Mouse (Mus musculus) midbrain, embryonic 12.5 days (tissue): ENCODE measurements around the gene Olfr796. TPM values are rescaled to one million over a fixed set of nuclear protein-coding genes. Genes with fewer than 3 reads are reported as not detected.
A peak's percentile ranks its signal among the peaks of the same experiment; 100 is the strongest.

Experiments used
- ATAC-seq: fragments of 200-750 bp; cut with Nextera tagmentation; 2 replicates; pipeline ENCODE4 v1.8.0; 2017; ENCODE audit warnings: low read depth, moderate TSS enrichment, moderate library complexity; ENCODE audit not compliant: low FRiP score
- H3K27ac ChIP-seq: fragments of 300-500 bp; sonication (generic); replicated peaks from 2 replicates; pipeline ENCODE4 v1.5.1; 2016; ENCODE audit warnings: mild to moderate bottlenecking
- H3K27me3 ChIP-seq: fragments of 300-500 bp; sonication (generic); 2 replicates; pipeline ENCODE4 v1.6.1; 2016; ENCODE audit warnings: mild to moderate bottlenecking
- H3K36me3 ChIP-seq: fragments of 300-500 bp; sonication (generic); 2 replicates; pipeline ENCODE4 v1.6.1; 2016
- H3K4me1 ChIP-seq: fragments of 300-500 bp; sonication (generic); 2 replicates; pipeline ENCODE4 v1.6.1; 2016
- H3K4me2 ChIP-seq: fragments of 300-500 bp; sonication (generic); replicated peaks from 2 replicates; pipeline ENCODE4 v1.6.1; 2016; ENCODE audit warnings: mild to moderate bottlenecking, moderate library complexity
- H3K4me3 ChIP-seq: fragments of 300-500 bp; sonication (generic); 2 replicates; pipeline ENCODE4 v1.5.1; 2016; ENCODE audit warnings: mild to moderate bottlenecking
- H3K9ac ChIP-seq: fragments of 300-500 bp; sonication (generic); replicated peaks from 2 replicates; pipeline ENCODE4 v1.6.1; 2016; ENCODE audit warnings: mild to moderate bottlenecking, moderate library complexity
- H3K9me3 ChIP-seq: fragments of 300-500 bp; sonication (generic); 2 replicates; pipeline ENCODE4 v1.6.1; 2016; ENCODE audit warnings: mild to moderate bottlenecking
- WGBS: fragments of 180-500 bp; shearing (Covaris S2); methylation state at CpG from one replicate; pipeline ENCODE4 v1.1.7; 2016; 5-methylcytosine and 5-hydroxymethylcytosine counted together
- microRNA-seq: library from miRNA; unstranded; fragments of <30 nt; microRNA quantifications from one replicate; pipeline ENCODE4, GENCODE M21; 2017
- polyA plus RNA-seq: library from polyadenylated mRNA; unstranded; fragments of >200 nt; fragmentation: Nextera tagmentation; extraction: Ambion mirVana; gene quantifications from 2 replicates; pipeline ENCODE4 v1.2.1, GENCODE M21; 2016

Olfr796 gene
- not detected in 2 replicates for polyA plus RNA-seq

GRCm38 (mm10) chr10:129612470-129612869 lies at the start of gene Olfr796:
Gene Olfr796, minus strand, starts transcription at chr10:129612570.
- Histone ChIP-seq H3K4me1 (no peaks in the 10 kb centered on the region), H3K9me3 (no peaks in the 10 kb centered on the region), H3K4me2 (no peak within 1 kb of the TSS), H3K27me3 (no peaks in the 10 kb centered on the region), H3K9ac (no peak within 1 kb of the TSS), H3K36me3 (no peaks in the 10 kb centered on the region), H3K27ac (no peak within 1 kb of the TSS), H3K4me3 (no peak within 1 kb of the TSS)
- 88% methylated on average over 1 of the region's 1 CpGs for WGBS
- ATAC-seq = no peak

DNA sequence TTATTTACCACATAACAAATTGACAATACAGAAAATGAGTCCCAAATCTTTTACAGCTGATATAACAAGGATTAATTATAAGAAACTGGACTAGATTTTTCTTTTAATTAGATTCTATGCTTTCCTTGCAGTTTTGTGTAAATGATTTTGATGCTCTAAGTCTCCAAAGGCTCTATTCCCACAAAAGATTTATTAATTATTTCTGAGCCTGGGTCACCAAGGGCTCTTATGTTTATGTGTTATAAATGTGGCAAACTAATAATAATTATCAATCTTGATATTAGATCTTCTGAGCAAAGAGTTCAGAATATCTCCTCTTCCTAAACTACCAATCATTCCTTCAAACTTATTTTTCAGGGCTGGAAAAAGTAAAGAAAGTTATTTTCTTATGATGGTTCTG lies 45.0 kb upstream of the Olfr796 start, which contains the start of gene Olfr800:
Olfr800 (plus strand) TSS at position 301 of the 400 bp plus-strand sequence.
- Histone ChIP-seq H3K4me1 (no peaks in the 10 kb centered on the region), H3K36me3 (no peaks in the 10 kb centered on the region), H3K9ac (no peak within 1 kb of the TSS), H3K27ac (no peak within 1 kb of the TSS), H3K9me3 (no peaks in the 10 kb centered on the region), H3K4me3 (no peak within 1 kb of the TSS), H3K27me3 (no peaks in the 10 kb centered on the region), H3K4me2 (no peak within 1 kb of the TSS)
- no peak for ATAC-seq

DNA sequence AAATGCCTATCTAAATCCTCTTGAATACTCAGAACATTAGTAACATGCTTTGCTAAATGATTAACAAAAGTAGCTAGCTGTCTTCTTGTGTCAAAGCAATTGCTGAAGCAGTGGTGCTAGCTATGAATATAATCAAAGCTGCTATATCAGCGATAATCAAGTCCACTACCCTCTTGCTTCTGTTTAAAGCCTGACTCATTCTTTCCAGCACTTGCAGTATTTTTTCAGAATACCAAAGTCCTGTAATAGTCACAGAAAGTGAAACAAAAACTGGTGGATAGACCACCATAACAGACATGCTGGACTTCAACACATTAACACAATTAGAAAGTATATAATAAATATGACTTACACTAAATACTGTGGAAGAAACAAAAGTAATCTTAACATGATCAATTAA lies 39.4 kb upstream of the Olfr796 start:
- H3K9me3 ChIP-seq = no peaks in the 10 kb centered on the region
- no peaks in the 10 kb centered on the region for H3K27me3 ChIP-seq
- H3K4me1 ChIP-seq = no peaks in the 10 kb centered on the region
- H3K9ac ChIP-seq = no peak overlapping the region
- no peak for ATAC-seq
- 87% methylated on average over 1 of the region's 1 CpGs for WGBS
- no peak overlapping the region for H3K4me2 ChIP-seq
- H3K4me3 ChIP-seq = no peak overlapping the region
- H3K36me3 ChIP-seq = no peaks in the 10 kb centered on the region
- H3K27ac ChIP-seq = no peak overlapping the region

- 37% methylated on average over 1 of the region's 1 CpGs for WGBS
- no peaks in the 10 kb centered on the region for H3K36me3 ChIP-seq
- H3K4me1 ChIP-seq = no peaks in the 10 kb centered on the region
- H3K9ac ChIP-seq = no peak within 1 kb of the TSS
- H3K27ac ChIP-seq = no peak within 1 kb of the TSS
- no peak within 1 kb of the TSS for H3K4me2 ChIP-seq
- H3K9me3 ChIP-seq = no peaks in the 10 kb centered on the region
- no peak within 1 kb of the TSS for H3K4me3 ChIP-seq
- ATAC-seq = no peak
- no peaks in the 10 kb centered on the region for H3K27me3 ChIP-seq
Measured at GRCm38 (mm10) chr10:129637184-129637583, 24.8 kb upstream of the Olfr796 start, which contains the start of gene Olfr799. Gene Olfr799, plus strand, starts transcription at chr10:129637484.

DNA sequence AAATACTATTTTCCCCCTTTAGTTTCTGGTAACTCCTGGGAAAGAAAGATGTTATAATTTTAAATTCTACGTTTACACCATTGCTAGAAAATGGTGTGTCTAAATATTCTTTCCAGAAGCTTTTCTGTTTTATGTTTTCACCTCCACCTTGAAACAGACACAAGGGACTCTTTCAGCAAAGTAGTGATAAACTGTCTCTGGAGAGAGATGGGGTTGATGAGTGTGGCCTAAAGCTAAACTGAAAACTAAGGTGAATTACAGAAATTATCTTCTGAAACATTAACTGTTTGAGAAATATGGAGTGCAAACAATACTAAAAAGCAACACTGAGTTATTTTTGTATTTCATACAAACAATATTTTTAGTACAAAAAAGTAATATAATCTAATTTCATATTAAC lies 15.5 kb upstream of the Olfr796 start, which contains the start of gene Olfr798:
Olfr798 (minus strand) TSS at position 101 of the 400 bp plus-strand sequence.
- Histone ChIP-seq H3K4me3 (no peak within 1 kb of the TSS), H3K4me1 (no peaks in the 10 kb centered on the region), H3K4me2 (no peak within 1 kb of the TSS), H3K36me3 (no peaks in the 10 kb centered on the region), H3K27me3 (no peaks in the 10 kb centered on the region), H3K27ac (no peak within 1 kb of the TSS), H3K9ac (no peak within 1 kb of the TSS), H3K9me3 (no peaks in the 10 kb centered on the region)
- 83% methylated on average over 1 of the region's 1 CpGs for WGBS
- no peak for ATAC-seq

DNA sequence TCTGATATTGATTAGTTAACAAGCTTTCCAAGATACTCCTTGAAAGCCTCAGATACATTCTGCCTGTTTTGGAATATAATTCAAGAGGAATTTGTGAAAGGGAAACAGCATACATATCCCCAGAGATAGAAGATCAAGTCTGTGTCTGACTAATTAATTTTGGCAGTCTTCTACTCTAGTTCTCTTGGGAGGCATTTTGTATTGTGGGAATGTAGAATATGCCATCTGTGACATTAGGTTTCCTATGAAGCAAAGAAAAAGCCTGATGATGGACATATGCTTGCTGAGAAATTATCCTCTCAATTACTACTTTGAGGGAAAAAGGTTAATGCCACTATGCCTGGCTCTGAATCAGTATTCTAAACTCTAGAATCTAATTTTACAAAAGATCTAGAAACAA lies 10.9 kb upstream of the Olfr796 start:
- ATAC-seq = no peak
- H3K4me3 ChIP-seq = no peak overlapping the region
- H3K4me1 ChIP-seq = no peaks in the 10 kb centered on the region
- H3K4me2 ChIP-seq = no peak overlapping the region
- no peaks in the 10 kb centered on the region for H3K36me3 ChIP-seq
- no peaks in the 10 kb centered on the region for H3K9me3 ChIP-seq
- no peak overlapping the region for H3K27ac ChIP-seq
- H3K27me3 ChIP-seq = no peaks in the 10 kb centered on the region
- no peak overlapping the region for H3K9ac ChIP-seq

GRCm38 (mm10) chr10:129621724-129622123 lies 9.4 kb upstream of the Olfr796 start:
- WGBS = 22% methylated on average over 1 of the region's 1 CpGs
- ATAC-seq = peak; percentile 73; the same call in 1 of the 2 replicates
- H3K9ac ChIP-seq = no peak overlapping the region

DNA sequence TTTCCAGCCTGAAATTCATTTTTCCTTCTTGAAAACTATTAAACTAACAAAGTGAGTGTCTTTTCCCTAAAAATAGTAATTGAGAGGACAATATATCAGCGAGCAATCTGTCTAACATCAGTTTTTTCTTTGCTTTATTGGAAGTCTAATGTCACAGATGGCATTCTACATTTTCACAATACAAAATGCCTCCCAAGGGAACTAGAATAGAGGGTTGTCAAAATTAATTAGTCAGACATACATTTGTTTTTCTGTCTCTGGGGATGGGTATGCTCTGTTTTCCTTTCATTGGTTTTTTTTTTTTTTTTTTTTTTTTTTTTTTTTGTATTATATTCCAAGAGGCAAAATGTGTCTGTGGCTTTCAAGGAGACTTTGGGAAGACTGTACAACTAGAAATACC lies 35.3 kb downstream of the Olfr796 start:
- no peaks in the 10 kb centered on the region for H3K27me3 ChIP-seq
- no peak overlapping the region for H3K27ac ChIP-seq
- no peak overlapping the region for H3K4me2 ChIP-seq
- H3K4me1 ChIP-seq = no peaks in the 10 kb centered on the region
- no peaks in the 10 kb centered on the region for H3K9me3 ChIP-seq
- no peak for ATAC-seq
- no peaks in the 10 kb centered on the region for H3K36me3 ChIP-seq
- H3K4me3 ChIP-seq = no peak overlapping the region
- 57% methylated on average over 1 of the region's 1 CpGs for WGBS
- H3K9ac ChIP-seq = no peak overlapping the region

More at GRCm38 (mm10) chr10:129621724-129622123, 9.4 kb upstream of the Olfr796 start:
- Histone ChIP-seq H3K4me1 (no peaks in the 10 kb centered on the region), H3K9me3 (no peaks in the 10 kb centered on the region), H3K36me3 (no peaks in the 10 kb centered on the region), H3K27ac (no peak overlapping the region), H3K27me3 (no peaks in the 10 kb centered on the region), H3K4me2 (no peak overlapping the region), H3K4me3 (no peak overlapping the region)

DNA sequence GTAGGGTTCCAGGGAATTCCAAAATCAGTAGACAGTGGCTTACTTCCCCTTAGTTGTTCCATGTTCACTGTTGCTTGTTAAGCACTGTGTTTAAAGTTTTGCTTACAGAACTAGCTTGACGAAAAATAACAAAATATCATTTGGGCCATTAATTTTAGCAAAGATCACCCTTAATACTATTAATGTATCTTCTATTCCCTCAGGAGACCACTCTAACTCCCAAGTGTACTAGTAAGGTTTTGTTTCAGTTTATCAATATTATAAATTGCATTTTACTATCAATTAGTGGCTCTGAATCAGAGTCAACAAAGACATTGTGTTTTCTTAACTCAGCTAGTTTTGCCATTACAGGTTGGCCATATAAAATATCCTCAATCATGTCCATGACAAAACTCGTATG lies 45.0 kb downstream of the Olfr796 start, which contains the start of gene Olfr794:
Olfr794 (plus strand) TSS at position 301 of the 400 bp plus-strand sequence.
- Histone ChIP-seq H3K4me3 (no peak within 1 kb of the TSS), H3K9me3 (no peaks in the 10 kb centered on the region), H3K4me1 (no peaks in the 10 kb centered on the region), H3K27me3 (no peaks in the 10 kb centered on the region), H3K4me2 (no peak within 1 kb of the TSS), H3K27ac (no peak within 1 kb of the TSS), H3K36me3 (no peaks in the 10 kb centered on the region), H3K9ac (no peak within 1 kb of the TSS)
- ATAC-seq = no peak
- WGBS = 77% methylated on average over 2 of the region's 2 CpGs

Small RNA genes lying within 50 kb of the gene (microRNA-seq; reads per million reads assigned to microRNA genes)
- not detected for gene Gm23252

Other genes starting within 250 kb of the Olfr796 start
- not detected in 2 replicates for gene Olfr784, start 228.5 kb downstream of the Olfr796 start, polyA plus RNA-seq
- gene Olfr785, start 207.1 kb downstream of the Olfr796 start, polyA plus RNA-seq = not detected in 2 replicates
- gene Olfr786, start 185.3 kb downstream of the Olfr796 start, polyA plus RNA-seq = not detected in 2 replicates
- gene Olfr787, start 150.7 kb downstream of the Olfr796 start, polyA plus RNA-seq = not detected in 2 replicates
- gene Olfr788, start 141.6 kb downstream of the Olfr796 start, polyA plus RNA-seq = not detected in 2 replicates
- gene Olfr789, start 127.8 kb downstream of the Olfr796 start, polyA plus RNA-seq = not detected in 2 replicates
- gene Olfr790, start 114.1 kb downstream of the Olfr796 start, polyA plus RNA-seq = not detected in 2 replicates
- not detected in 2 replicates for gene Olfr791, start 90.8 kb downstream of the Olfr796 start, polyA plus RNA-seq
- gene Olfr792, start 73.4 kb downstream of the Olfr796 start, polyA plus RNA-seq = not detected in 2 replicates
- gene Olfr794, start 44.9 kb downstream of the Olfr796 start, polyA plus RNA-seq = not detected in 2 replicates
- gene Olfr798, start 15.4 kb upstream of the Olfr796 start, polyA plus RNA-seq = not detected in 2 replicates
- gene Olfr799, start 24.9 kb upstream of the Olfr796 start, polyA plus RNA-seq = not detected in 2 replicates
- gene Olfr800, start 45.1 kb upstream of the Olfr796 start, polyA plus RNA-seq = not detected in 2 replicates
- not detected in 2 replicates for gene Olfr801, start 61.3 kb upstream of the Olfr796 start, polyA plus RNA-seq
- not detected in 2 replicates for gene Olfr802, start 75.6 kb upstream of the Olfr796 start, polyA plus RNA-seq
- not detected in 2 replicates for gene Olfr803, start 81.7 kb upstream of the Olfr796 start, polyA plus RNA-seq
- gene Olfr804, start 90.6 kb upstream of the Olfr796 start, polyA plus RNA-seq = not detected in 2 replicates
- not detected in 2 replicates for gene Olfr805, start 116.8 kb upstream of the Olfr796 start, polyA plus RNA-seq
- not detected in 2 replicates for gene Olfr806, start 129.4 kb upstream of the Olfr796 start, polyA plus RNA-seq
- not detected in 2 replicates for gene Olfr807, start 145.2 kb upstream of the Olfr796 start, polyA plus RNA-seq
- not detected in 2 replicates for gene Olfr808, start 152.9 kb upstream of the Olfr796 start, polyA plus RNA-seq
- not detected in 2 replicates for gene Olfr809, start 162.1 kb upstream of the Olfr796 start, polyA plus RNA-seq
- gene Olfr810, start 182.3 kb upstream of the Olfr796 start, polyA plus RNA-seq = not detected in 2 replicates
- gene Olfr811, start 191.8 kb upstream of the Olfr796 start, polyA plus RNA-seq = not detected in 2 replicates
- not detected in 2 replicates for gene Olfr812, start 233.5 kb upstream of the Olfr796 start, polyA plus RNA-seq
- not detected in 2 replicates for gene Olfr813, start 242.8 kb upstream of the Olfr796 start, polyA plus RNA-seq